Mouse (Mus musculus) 416B (cell line): ENCODE data around the gene Fam72a.

ENCODE experiments used
- DNase-seq: peaks from one replicate; pipeline ENCODE4 v3.0.0; 2011; ENCODE audit warnings: low read depth

The Fam72a gene

GRCm38 (mm10) chr1:131526371-131527270 is 1.1 kb upstream of the Fam72a start:
- DNase-seq, result peak; percentile 80

DNA sequence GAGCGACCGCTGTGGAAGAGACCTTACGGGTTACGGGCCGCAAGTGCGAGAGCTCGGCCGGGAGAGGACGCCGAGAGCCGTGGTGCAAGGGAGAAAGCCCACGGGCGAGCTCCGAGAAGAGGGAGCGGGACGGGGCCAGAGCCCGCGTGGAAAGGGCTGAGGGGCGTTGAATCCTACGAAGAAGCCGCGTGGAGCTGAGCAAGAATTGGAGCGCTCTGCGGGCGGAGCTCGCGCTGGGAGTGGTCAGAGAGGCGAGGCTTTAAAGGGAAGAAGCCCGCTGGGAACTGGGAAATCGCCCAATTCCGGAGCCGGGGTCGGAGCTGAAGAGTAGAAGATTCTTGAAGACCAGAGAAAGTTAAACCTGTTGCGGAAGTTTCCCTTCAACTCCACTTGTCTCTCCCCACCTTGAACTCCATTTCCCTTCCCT is 391 bp downstream of the Fam72a start:
- peak; percentile 82 for DNase-seq

- peak; percentile 72 for DNase-seq
Observed at GRCm38 (mm10) chr1:131528561-131529166, 961 bp downstream of the Fam72a start.

DNA sequence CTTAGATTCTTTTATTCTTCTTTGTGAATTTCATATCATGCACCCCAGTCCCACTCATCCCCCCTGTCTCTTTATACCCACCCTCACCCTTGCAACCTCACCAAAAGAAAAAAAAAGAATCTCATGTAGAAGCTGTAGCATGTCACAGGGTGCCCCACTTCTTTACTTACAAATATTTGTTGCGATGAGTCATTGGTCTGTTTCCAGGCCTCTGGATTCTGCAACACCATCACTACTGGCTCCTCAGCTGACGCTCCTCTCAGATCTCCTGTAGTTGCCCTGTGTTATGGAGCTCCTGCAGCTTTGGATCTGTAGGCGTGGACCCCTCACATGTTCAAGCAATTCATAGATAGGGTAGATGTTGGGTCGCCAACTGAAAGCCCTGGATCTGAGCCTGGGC is 12.1 kb downstream of the Fam72a start:
- DNase-seq, result no peak

DNA sequence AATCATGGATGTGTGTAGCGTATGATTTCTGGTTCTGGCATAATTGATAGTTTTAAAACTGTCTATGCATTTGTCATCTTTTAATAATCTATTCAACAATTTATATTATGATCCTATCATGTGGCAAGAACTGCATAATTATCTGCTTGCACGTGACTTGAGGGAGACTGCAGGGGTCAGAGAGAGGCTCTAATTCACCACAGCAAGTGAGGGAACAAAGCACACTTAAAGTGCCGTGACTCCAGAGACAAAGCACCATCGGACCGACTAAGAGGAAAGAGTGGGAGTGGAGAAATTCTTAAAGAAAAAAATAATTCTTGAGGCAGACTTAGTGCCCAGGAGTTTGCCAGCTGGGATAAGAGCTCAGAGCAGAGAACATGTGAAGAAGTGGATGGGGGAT is 13.1 kb downstream of the Fam72a start:
- no peak for DNase-seq

GRCm38 (mm10) chr1:131541431-131541830 is 13.7 kb downstream of the Fam72a start:
- no peak for DNase-seq

- DNase-seq, result no peak
Observed at GRCm38 (mm10) chr1:131541903-131542302, 14.2 kb downstream of the Fam72a start.

DNA sequence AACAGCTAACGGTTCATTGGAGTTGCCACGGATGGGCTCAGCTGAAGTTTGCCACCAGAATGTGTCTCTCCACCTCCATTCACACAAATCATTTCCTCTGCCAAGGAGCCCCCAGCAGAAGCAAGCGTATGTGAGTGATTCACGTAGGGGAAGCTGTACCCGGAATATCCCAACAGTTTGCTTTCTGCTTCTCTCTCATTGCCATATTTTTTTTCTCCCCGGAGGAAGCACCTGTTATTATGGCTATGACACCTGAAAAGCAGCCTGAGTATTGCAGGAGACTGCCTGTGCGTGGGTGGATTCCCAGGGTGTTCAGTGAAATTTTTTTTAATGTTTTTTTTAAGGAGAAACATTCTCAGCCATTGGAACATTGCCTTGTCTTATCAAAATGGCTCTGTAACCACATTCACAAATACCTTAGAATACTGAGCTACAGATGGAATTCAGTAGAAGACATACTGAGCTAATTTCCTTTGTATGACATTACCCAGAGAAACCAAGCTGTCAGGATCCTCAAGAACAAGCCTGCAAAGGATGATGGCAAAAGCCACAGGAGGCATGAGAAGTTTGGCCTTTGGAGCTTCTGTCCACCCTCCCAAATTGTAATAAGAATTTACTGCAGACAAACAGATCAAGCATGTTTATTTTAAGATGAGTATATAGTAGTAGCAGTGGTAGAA is 16.3 kb downstream of the Fam72a start:
- no peak for DNase-seq

DNA sequence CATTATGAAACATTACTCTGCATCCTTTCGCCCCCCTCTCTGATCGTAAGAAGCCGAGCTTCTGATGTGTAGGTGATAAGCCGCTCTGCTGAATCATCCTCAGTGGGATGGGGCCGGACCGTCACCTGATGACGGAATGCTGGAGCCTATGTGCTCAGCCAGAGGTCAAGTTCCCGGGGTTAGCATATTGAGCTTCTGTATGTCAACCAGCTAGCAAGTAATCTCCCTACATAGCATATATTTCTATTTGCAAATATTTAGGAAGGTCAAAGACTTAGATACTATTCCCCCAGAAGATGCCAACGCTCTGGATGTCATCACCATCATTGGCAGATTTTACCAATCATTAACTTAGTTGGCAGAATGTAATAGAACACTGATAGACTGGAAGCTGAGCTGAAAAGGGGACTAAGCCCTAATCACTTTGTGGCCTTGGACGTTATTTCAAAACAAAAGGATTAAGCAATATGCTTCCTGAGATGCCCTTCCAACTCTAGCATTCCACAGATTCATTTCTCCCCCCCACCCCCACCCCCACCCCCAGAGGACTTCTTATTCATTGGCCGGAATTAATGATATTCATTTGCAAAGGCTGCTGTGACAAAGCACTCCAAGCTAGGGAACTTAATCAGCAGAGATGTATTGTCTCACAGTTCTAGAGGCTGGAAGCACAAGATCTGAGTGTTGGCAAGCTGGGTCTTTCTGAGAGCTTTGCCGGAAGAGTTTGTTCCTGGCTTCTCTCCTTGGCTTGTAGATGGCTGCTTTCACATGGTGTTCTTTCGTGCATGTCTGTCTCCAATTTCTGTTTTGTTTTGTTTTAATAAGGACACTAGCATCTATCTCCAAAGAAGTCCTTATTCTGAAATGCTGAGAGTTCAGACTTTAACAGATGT is 19.3 kb downstream of the Fam72a start:
- no peak for DNase-seq

DNA sequence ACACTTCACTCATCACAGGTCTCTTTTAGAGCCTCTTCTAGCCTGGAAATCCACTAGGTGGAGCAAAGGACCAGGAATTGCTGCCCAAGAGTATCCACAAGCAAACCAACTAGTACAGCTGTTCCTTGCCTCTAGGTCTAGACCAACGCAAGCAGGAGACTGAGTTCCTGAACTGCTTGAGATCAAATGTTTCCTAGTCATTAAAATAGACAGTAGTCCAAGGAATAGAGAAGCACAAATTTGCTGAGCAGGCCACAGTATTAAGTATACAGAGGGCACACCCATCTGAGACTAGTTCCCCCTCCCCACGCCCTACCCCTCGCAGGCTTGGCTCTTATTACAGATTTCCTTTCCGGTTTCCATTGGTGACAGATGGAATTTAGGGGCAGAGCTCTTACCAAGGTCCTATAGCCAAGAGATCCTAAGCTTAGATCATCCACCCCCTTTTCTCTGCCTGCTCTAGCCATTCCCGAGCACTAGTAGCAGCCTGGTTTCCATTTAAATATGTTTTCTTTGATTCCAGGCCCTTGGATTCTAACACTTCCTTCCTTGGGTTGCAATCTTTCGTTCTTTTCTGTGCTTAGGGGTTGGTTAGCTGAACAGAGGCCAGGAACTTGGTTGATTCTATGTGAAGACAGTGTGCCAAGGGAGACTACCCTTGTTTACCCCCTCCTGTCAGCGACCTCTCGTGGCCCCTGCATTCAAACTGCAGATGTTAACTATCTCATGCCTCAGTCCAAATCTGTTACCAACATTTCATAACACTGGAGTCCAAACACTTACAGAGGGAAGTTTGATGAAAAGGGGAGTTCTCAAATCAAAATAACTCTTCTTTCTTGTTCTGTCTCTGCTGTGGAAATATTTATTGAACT is 21.0 kb downstream of the Fam72a start:
- peak; percentile 47 for DNase-seq

DNA sequence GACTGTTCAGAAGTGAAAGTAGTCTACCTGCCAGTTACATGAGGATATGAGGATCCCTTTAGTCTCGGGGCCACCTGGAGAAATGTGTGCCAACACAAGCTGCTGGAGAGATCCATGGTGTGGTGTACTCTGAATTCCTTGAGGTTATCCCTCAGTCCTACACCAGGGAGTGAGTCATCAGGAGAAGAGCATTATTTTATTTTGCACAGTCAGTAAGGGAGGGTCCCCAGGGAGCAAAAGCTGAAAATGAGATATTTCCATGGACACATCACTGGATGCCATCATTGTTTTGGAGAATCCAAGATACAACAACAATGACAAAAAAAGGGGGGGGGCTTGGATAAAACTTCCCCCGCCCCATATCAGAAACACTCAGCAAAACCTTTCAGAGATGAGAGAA is 24.3 kb downstream of the Fam72a start:
- DNase-seq, result no peak

DNA sequence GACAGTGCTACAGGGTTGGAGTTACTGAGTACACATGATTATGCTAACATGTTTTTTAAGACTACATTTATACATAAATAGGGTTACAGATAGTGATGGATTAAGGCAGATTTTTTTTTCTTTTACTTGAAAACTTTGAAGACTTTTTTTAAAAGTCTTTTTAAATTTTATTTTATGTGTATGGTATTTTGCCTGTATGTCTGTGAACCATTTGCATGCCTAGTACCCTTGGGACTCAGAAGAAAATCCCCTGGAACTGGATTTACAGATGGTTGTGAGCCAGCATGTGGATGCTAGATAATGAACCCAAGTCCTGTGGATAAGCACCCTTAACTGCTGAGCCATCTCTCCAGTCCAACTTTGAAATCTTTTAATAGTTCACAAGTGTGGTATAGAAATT is 25.7 kb downstream of the Fam72a start:
- no peak for DNase-seq

DNA sequence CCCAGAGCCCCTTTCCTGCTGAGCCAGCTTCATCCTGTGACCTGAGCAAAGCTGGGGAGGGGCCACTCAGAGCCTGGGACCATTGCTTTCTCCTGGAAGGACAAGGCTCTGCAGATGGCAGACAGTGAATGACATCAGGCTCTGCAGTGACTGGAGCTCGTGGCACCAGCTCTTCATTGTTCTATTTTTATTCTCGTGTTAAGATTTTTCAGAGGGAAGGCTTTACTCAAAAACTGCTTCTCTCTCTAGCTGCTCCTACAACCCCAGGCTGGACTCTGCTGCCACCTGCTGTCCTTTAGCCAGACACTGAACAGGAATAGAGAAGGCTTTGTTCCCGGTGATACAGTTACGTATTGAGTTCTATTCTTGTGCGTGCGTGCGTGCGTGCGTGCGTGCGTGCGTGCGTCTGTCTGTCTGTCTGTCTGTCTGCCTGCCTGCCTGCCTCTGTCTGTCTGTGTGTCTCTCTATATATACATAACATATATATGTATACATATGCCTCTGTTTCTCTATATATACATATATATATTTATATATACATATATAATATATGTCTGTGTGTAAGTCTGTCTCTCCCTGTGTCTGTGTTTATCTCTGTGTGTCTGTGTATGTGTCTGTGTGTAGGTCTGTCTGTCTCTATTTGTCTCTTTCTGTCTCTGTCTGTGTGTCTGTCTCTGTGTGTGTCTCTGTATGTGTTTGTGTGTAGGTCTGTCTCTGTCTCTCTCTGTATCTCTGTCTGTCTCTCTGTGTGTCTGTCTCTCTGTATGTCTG is 27.5 kb downstream of the Fam72a start:
- DNase-seq, result peak; percentile 94

GRCm38 (mm10) chr1:131560500-131560899 is 32.8 kb downstream of the Fam72a start:
- DNase-seq, result no peak

DNA sequence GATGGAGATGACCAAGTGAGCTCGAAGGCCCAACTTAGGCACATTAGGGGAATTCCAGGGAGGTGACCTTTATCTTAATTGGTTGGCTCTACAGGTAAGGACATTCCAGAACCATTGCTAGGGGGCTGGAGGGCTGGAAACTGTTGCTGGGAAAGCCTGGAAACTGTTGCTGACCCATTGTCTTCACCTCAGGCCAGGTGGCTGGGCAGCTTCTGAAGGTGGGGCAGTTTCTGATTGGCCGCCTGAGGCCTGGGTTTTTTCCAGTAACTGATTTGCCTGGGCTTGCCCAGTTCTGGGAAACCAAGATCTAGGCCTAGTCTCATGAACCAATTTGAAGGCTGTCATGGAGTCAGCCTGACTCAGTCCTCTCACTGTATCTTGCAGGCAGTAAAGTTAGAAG is 34.4 kb downstream of the Fam72a start:
- DNase-seq, result no peak

DNA sequence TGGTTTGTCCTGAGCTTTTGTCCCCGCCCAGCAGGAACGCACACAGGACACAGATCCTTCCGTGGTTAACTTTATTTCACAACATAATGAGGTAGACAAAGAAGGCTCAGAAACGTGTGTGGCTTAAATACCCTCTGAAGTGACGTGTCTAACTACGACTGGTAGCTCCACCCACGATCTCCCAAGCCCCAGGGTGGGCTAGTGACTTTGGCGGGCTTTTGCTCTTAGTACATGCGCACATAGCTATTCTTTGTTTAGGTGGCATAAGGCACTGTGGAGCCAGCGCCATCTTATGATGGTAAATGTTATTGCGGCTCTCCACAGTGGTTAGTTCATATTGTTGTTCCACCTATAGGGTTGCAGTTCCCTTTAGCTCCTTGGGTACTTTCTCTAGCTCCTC is 38.4 kb downstream of the Fam72a start:
- peak; percentile 95 for DNase-seq

DNA sequence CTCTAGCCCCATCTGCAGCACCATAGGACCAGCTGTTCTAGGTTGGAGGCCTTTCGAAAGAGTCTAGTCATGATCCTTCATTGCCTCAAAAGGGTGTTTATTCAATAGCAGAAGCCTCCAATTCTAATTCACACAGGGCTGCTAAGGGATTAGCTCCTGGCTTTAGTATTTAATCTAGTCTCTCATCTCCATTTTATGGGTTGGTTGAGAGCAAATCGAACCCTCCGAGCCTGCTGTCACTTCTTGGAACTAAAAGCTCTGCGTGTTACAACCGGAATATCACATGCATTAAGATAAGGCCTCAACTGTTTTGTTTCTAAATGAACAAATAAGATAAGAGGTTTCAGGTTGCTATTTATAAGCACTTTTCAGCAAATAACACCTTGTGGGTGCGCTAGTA is 42.0 kb downstream of the Fam72a start:
- DNase-seq, result no peak

DNA sequence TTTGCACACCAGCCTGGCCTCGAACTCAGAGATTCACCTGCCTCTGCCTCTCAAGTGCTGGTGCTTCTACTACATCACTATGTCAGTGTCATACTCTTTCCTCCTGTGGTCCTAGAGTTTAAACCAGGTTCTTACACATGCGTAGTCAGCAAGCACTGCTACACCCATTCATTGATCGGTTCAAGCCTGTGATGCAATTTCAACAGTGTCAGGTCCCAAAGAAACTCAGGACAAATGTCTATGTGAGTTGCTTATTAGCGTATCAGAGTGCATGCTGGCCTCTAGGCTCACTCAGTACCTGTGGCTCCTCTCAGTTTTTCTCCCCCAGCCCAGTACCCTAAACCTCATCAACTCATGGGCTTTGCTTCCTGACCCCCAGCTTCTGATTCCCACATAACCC is 42.7 kb downstream of the Fam72a start:
- no peak for DNase-seq

GRCm38 (mm10) chr1:131573721-131574120 is 46.0 kb downstream of the Fam72a start:
- peak; percentile 55 for DNase-seq
